Mouse (Mus musculus) thymus, postnatal 0 days (tissue): ENCODE data around the gene Gatb. TPM values are rescaled to one million over a fixed set of nuclear protein-coding genes. Genes with fewer than 3 reads are reported as not detected.
"Not testable (repeated sequence)": the region's sequence is repeated elsewhere in the genome, so short reads cannot be mapped to it uniquely, and the experiment has no call there.

Source experiments
- DNase-seq: peaks from one replicate; pipeline ENCODE4 v3.0.0-alpha.2; 2015; ENCODE audit warnings: low spot score
- polyA plus RNA-seq: library from polyadenylated mRNA; unstranded; fragments of >200 nt; fragmentation: Nextera tagmentation; extraction: Ambion mirVana; gene quantifications from 2 replicates; pipeline ENCODE4 v1.2.1, GENCODE M21; 2015

The Gatb gene
- polyA plus RNA-seq, result 17.9 and 18.2 TPM in 2 replicates

- peak; percentile 98 for DNase-seq
Observed at GRCm38 (mm10) chr3:85573864-85574830, at the start of gene Gatb. TSS of gene Gatb (plus strand) at chr3:85574119.

DNA sequence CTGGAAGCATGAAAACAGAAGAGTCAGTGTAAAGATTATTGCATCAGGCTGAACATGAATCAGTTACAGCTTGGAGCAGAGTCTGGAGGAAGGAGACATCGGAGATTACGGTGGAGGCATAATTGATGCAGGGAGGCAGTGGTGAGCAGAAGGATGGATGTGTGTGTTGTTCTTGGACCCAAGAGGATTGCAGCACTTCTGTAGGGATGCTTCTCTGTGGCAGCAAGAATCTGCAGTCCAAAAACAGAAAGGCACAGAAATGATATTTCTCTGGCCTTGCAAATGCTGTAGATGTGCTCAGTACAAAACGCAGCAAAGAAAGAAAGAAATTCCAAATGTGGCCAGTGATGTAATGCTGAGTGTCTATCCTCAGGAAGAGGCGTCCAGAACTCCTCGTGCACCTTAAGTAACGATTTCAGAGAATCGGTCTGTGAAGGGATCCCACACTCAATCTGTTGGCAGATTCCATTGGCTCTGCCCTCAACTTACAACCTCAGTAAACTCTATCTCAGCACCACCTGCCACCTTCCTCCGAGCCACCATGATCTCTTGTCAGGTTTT is 43.2 kb upstream of the Gatb start:
- no peak for DNase-seq

DNA sequence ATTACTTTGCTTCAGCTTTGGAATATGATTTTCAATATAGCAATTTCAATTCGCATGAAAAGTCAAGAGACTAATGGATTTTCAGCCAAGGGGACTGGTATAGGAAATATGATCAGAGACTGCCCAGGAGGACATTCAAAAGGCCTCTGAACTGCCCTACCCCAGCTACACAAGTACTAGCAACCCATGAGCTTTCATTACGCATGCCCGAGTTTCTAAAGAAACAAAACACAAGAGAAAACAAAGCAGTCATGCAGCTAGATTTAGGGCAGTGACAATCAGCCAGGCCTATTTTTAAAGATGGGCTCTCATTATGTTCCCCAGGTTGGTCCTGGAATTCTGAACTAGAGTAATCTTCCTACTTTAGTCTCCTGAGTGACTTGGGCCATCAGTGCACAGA is 41.5 kb upstream of the Gatb start:
- no peak for DNase-seq

DNA sequence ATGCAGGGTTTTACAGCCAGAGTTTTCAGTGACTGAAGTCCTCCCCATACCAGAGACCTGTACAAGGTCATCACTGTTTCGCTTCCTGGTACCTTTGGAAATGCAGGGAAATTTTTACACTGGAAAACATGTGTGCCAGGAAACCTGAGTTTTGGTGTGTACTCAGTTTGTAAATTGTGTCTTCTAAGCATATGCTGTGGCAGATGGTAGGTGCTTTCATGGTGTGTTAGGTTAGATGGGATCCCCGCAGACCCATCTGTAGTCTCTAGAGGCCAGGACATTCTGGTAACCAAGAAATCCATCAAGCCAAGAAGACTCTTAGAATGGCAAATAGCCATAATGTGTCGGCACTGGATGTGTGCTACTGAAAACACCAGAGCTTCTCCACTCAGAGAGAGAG is 38.9 kb upstream of the Gatb start:
- DNase-seq, result no peak

DNA sequence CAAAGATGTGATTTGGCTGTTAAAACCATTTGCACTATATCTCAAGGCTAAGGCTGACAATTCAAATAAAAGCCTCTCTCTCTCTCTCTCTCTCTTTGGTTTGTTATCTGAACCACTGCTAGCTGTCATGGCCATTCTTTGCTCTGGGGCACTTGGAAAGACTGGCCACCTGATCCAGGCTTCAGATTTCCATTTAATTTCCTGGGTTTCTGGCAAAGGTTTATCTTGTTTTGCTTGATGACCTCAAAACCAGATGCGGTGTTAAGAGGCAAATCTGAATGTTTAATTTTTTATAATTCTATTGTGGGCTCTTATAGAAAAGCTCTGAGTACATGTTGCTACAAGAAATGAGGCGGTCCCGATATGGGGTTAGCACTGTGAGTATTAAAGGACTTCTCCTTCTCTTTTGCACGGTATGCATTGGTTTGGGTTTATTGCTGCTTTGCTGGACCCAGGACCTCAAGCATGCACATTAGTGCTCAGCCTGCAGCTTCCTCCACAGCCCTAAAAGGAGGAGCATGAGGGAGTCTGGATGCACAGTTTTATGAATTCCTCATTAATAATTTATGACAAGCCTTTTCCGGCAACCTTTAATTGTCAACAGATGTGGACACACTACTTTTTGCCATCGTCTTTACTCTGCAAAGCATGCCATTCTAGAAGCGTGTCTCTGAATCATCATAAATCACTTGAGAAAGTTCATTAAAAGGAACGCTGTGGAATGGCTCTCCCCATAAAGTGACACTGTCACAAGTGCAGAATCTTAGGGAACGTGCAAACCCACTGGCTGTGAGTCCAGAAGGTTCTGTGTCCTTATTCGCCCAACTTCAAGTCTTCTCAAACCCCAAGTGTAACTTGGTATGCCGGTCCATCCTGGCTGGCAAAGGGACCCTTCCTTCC is 38.0 kb upstream of the Gatb start:
- no peak for DNase-seq

GRCm38 (mm10) chr3:85542765-85543164 is 31.2 kb upstream of the Gatb start:
- DNase-seq, result no peak

GRCm38 (mm10) chr3:85543652-85544051 is 30.3 kb upstream of the Gatb start:
- DNase-seq, result peak; percentile 5

DNA sequence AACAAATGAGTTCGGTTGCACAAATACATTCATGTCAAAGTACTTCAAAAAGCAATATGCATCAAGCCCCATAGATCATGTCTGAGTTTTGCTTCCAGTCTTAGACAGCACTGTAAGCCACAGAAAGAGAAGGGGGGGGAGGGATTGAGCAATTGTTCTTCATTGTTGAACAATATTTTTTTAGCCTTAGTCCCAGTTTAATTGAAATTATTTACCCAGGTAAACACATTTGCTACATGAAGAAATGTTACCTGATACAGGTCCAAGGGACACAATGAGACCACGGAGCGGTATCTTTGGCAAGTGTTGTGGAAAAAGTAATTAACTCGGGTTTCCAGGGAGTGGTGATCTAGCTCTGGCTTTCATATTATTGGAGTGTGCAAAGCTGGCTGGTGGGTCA is 23.6 kb upstream of the Gatb start:
- DNase-seq, result no peak

- DNase-seq, result no peak
Observed at GRCm38 (mm10) chr3:85551352-85551751, 22.6 kb upstream of the Gatb start.

GRCm38 (mm10) chr3:85553731-85554277 is 20.1 kb upstream of the Gatb start:
- DNase-seq, result no peak

- DNase-seq, result no peak
Observed at GRCm38 (mm10) chr3:85564603-85565002, 9.3 kb upstream of the Gatb start.

GRCm38 (mm10) chr3:85571276-85571675 is 2.6 kb upstream of the Gatb start:
- DNase-seq, result peak; percentile 26

- DNase-seq, result not testable (repeated sequence)
Observed at GRCm38 (mm10) chr3:85572502-85572901, 1.4 kb upstream of the Gatb start.

DNA sequence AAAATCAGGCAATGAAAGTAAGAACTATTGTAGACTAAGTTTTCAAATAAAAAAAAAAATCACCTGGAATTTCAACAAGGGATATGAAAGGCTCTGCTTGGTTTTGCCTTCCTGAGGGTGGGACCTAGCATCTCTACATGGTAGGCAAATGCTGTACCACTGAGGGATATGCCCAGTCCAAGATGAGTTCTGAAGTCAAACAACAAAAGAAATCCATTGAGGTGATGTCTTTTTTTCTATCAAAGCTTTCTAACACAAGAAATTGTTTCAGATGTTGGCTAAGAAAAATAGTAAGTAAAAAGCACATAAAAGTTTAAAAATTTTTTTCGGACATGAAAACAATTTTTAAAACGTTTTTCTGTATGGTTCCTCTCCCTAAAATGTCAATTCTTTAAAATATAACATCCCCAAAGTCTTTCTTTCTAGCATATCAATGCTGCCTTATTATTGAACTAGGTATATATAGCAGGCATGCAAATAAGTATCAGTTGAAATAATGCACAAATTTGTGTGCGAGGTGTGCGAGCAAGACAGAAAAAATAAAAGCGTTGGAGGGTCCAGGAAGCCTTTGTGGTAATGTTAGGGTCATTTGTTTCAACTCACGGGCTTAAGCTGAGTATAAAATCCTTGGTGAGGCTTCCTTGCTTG is 579 bp upstream of the Gatb start:
- no peak for DNase-seq

- no peak for DNase-seq
Observed at GRCm38 (mm10) chr3:85582726-85583125, 8.8 kb downstream of the Gatb start.

DNA sequence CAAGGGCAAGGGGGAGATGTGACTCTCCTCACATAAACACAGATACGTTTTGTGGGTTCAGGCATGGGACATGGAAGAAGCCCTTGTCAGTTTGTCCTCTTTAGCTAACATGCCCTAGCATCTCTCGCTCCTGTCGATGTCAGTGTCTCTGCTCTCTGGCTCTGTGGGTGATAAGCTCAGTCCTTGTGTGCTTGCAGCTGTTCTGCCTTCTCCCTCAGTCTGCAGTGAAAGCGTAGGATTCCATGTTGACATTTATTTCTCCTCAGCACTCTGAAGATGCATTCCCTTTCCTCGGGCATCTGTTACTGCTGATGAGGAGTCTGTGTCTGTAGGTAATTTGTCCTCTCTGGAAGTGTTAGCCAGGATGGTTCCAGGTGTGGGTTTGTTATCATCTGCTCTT is 9.3 kb downstream of the Gatb start:
- DNase-seq, result no peak

- no peak for DNase-seq
Observed at GRCm38 (mm10) chr3:85584966-85585365, 11.0 kb downstream of the Gatb start.

DNA sequence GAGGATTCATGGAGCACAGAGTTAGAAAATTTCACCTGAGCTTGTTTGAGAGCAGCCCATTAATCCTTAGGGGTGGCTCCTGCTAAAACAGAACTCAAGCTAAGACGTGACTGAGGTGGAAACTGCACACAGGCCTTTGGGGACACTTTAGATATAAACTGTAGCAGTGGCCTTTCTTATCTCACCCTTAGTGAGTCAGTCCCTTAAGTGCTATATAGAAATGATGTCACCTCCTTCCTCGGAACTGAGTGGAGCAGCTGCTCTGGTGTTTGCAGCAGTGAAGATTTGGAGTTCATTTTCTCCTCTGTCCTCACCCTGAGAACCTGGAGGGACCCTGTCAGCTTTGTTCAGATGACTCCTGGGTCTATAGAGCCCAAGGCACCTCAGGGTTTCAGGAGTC is 14.8 kb downstream of the Gatb start:
- DNase-seq, result no peak

DNA sequence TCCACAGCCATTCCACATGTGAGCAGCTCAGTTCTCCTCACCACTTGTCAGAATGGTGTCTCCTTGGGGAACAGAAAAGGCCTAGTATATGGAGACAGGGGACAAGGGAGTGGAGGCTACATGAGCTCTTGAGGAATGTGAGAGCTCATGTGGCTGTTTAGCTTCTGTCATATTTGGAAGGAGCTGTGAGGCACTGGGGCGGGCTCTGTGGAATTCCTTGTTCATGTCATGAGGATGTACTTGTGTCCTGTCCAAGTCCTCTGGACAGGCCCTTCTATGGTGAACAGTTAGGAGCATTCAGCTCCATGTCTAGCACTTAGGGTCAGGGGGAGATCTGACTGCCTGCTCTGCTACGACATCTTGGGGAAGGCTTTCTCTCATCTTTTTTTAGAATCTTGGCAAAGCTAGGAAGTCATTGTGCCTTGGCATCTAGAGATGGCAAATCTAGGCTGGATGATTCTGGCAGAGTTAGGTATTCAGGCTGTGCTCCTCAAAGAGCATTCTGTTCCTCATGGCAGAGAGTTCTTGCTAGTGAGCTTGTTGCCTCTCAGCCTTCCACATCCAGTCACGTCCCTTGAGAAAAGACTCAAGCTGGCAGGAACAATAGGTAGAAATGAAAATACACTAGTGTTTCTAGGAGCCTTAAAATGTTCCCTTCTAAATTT is 16.3 kb downstream of the Gatb start:
- no peak for DNase-seq

DNA sequence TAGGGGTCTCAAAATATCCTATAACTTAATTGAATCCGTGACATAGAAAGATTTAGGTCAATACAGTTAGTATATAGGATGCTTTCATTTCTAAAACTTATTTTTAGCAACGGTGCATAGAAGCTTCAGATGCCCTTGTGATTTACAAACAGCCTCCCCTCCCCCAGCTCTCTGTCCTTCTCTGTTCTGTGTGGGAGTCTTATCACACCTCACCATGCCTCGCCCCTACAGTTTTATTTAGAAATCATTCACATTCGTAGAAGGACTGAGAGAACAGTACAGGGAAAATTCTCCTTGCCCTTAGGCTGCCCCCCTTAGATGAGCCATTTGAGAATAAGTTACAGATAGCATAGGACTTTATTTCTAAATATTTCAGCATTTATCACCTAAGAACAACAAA is 18.1 kb downstream of the Gatb start:
- no peak for DNase-seq
